Mouse (Mus musculus): ENCODE measurements around the gene Arhgap28.

DNA sequence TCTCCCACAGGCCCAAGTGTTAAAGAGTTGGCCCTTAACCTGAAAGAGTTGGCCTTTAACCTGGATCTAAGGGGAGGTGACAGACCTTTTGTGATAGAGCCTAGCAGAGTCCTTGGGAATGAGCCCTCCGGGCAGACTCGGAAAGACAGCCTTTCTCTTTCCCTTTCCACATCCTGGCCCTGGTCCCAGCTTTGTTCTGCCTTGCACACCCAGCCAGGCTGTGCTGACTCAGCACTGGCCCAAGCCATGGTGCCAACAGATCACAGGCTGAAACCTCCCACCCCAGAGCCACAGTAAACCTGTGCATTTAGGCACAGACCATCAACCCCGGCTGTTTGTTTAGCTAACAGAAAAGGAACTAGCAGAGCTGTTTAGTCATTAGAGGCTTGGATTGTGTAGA, 25.1 kb downstream of the Arhgap28 start:
- TF ChIP-seq CTCF (IDR thresholded peaks at IDR 0.05; ENCODE audit: borderline replicate concordance, insufficient read depth, low read depth, low read length) (no peak), POLR2A (IDR thresholded peaks at IDR 0.05; ENCODE audit: borderline replicate concordance, insufficient read depth, low read length) (no peak)

All from cerebellum, adult 2 months (tissue).